Mouse (Mus musculus) intestine, embryonic 15.5 days (tissue): ENCODE measurements around the gene Ggnbp2. TPM values are rescaled to one million over a fixed set of nuclear protein-coding genes. Genes with fewer than 3 reads are reported as not detected.
A peak's percentile ranks its signal among the peaks of the same experiment; 100 is the strongest.
"Not testable (repeated sequence)": the region's sequence is repeated elsewhere in the genome, so short reads cannot be mapped to it uniquely, and the experiment has no call there.

Source experiments
- ATAC-seq: fragments of 200-750 bp; cut with Nextera tagmentation; 2 replicates; pipeline ENCODE4 v1.8.0; 2017; ENCODE audit warnings: moderate TSS enrichment, moderate library complexity
- H3K27ac ChIP-seq: fragments of 300-500 bp; sonication (generic); 2 replicates; pipeline ENCODE4 v1.5.1; 2015; ENCODE audit warnings: mild to moderate bottlenecking, inconsistent platforms
- H3K27me3 ChIP-seq: fragments of 300-500 bp; sonication (generic); replicated peaks from 2 replicates; pipeline ENCODE4 v1.6.1; 2015; ENCODE audit warnings: inconsistent platforms
- H3K36me3 ChIP-seq: fragments of 300-500 bp; sonication (generic); 2 replicates; pipeline ENCODE4 v1.6.1; 2015; ENCODE audit warnings: inconsistent platforms
- H3K4me1 ChIP-seq: fragments of 300-500 bp; sonication (generic); replicated peaks from 2 replicates; pipeline ENCODE4 v1.6.1; 2015; ENCODE audit warnings: inconsistent platforms
- H3K4me2 ChIP-seq: fragments of 300-500 bp; sonication (generic); replicated peaks from 2 replicates; pipeline ENCODE4 v1.6.1; 2015; ENCODE audit warnings: mild to moderate bottlenecking, inconsistent platforms
- H3K4me3 ChIP-seq: fragments of 300-500 bp; sonication (generic); replicated peaks from 2 replicates; pipeline ENCODE4 v1.5.1; 2015; ENCODE audit warnings: inconsistent platforms
- H3K9ac ChIP-seq: fragments of 300-500 bp; sonication (generic); 2 replicates; pipeline ENCODE4 v1.6.1; 2015; ENCODE audit warnings: inconsistent platforms
- H3K9me3 ChIP-seq: fragments of 300-500 bp; sonication (generic); 2 replicates; pipeline ENCODE4 v1.6.1; 2016; ENCODE audit warnings: inconsistent platforms
- WGBS: fragments of 180-500 bp; shearing (Covaris S2); methylation state at CpG from one replicate; pipeline ENCODE4 v1.1.7; 2015; 5-methylcytosine and 5-hydroxymethylcytosine counted together
- polyA plus RNA-seq: library from polyadenylated mRNA; unstranded; fragments of >200 nt; fragmentation: Nextera tagmentation; extraction: Ambion mirVana; gene quantifications from 2 replicates; pipeline ENCODE4 v1.2.1, GENCODE M21; 2015

Gene Ggnbp2
- polyA plus RNA-seq, 1 experiment from 2014 or later: 83.1 TPM

DNA sequence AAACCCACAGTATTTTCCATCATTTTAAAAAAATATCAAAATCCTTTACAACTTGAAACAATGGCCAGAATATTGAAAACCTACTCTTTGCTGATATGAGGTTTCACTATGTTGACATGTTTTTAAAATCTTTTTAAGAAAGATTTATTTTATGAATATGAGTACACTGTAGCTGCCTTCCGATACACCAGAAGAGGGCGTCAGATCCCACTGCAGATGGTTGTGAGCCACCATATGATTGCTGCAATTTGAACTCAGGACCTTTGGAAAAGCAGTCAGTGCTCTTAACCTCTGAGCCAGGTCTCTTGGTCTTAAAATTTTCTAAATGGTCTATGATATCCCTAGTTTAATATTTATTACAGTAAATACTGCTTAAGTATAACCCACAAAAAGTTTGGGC, 31.3 kb downstream of the Ggnbp2 start:
- Histone ChIP-seq H3K4me3 (no peak overlapping the region), H3K27ac (no peak overlapping the region), H3K9ac (no peak overlapping the region), H3K27me3 (no peaks in the 10 kb centered on the region), H3K4me2 (no peak overlapping the region), H3K9me3 (no peaks in the 10 kb centered on the region), H3K4me1 (no peaks in the 10 kb centered on the region), H3K36me3 (peaks cover 7% of the 10 kb centered on the region)
- no peak for ATAC-seq
- 94% methylated on average over 2 of the region's 2 CpGs for WGBS

DNA sequence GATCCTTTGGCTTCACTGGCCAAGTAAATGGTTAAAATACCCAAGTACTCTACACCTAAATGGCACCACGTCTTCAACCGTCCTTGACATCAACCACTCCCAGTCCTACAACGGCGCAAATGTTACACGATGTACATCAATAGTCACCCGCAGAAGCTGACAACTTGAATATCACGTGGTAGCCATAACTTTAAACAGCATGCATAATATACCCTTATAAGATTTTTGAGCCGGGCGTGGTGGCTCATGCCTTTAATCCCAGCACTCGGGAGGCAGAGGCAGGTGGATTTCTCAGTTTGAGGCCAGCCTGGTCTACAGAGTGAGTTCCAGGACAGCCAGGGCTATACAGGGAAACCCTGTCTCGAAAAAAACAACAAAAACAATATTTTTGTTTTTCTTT, 41.1 kb downstream of the Ggnbp2 start:
- 62% methylated on average over 11 of the region's 11 CpGs for WGBS
- peak overlapping the region; percentile 86 for H3K27ac ChIP-seq
- ATAC-seq: peak; percentile 7; the same call in 1 of the 2 replicates
- H3K9me3 ChIP-seq, H3K27me3 ChIP-seq: not testable (repeated sequence)
- peak overlapping the region; percentile 83; the same call in 1 of the 2 replicates for H3K9ac ChIP-seq
- peaks cover 10% of the 10 kb centered on the region for H3K36me3 ChIP-seq
- peaks cover 20% of the 10 kb centered on the region for H3K4me1 ChIP-seq
- peak overlapping the region; percentile 88 for H3K4me3 ChIP-seq
- peak overlapping the region; percentile 89 for H3K4me2 ChIP-seq

DNA sequence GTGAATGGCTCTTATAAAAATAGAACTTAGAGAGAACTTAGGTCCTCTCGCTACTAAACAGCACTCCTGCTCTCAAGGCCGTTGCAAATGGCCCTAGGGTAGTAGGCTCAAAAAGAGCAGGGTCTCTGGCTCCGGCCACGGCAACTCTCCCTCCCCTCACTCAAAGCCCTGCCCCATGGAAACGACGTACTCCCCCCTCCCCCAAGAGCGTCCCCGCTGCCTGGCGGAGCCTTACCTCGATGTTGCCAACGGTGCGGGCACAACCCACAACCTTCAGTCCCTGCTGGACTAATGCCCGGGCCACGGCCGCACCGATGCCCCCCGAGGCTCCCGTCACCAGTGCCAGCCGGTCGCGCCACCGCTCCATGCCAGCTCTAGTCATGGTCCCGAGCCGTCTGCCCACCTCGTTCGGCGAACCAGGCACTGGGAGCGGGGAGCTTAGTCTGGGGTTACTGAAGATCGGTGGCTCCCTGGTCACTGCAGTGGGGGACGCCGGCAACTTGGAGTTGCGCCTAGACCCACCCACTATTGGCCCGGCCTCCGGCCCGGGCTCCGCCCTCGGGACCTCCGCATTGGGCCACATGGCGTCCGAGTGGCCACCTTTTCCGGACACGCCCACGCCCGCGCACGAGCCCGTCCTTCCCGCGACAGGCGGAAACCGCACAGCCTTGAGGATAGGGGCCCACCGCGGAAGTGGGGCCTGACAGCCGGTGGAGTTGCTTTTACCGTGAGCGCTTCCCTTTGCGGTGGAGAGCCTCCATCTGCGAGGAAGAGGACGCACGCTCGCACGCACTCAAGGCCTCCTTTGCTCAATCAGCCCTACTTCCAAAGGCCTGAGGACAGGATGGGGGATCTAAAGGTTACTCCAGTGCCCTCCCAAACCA, 41.9 kb downstream of the Ggnbp2 start, which contains the start of gene Dhrs11:
Gene Dhrs11, minus strand, starts transcription at position 479 of the 884 bp plus-strand sequence.
- H3K36me3 ChIP-seq: peaks cover 10% of the 10 kb centered on the region; the same call in 1 of the 2 replicates
- peak within 1 kb of the TSS; percentile 89 for H3K4me2 ChIP-seq
- WGBS: under 1% methylated on average over 62 of the region's 62 CpGs
- peaks cover 20% of the 10 kb centered on the region for H3K4me1 ChIP-seq
- peak within 1 kb of the TSS; percentile 88 for H3K4me3 ChIP-seq
- ATAC-seq: peak; percentile 93
- H3K27me3 ChIP-seq: no peaks in the 10 kb centered on the region
- peak within 1 kb of the TSS; percentile 83 for H3K9ac ChIP-seq
- peak within 1 kb of the TSS; percentile 86 for H3K27ac ChIP-seq
- H3K9me3 ChIP-seq: no peaks in the 10 kb centered on the region

DNA sequence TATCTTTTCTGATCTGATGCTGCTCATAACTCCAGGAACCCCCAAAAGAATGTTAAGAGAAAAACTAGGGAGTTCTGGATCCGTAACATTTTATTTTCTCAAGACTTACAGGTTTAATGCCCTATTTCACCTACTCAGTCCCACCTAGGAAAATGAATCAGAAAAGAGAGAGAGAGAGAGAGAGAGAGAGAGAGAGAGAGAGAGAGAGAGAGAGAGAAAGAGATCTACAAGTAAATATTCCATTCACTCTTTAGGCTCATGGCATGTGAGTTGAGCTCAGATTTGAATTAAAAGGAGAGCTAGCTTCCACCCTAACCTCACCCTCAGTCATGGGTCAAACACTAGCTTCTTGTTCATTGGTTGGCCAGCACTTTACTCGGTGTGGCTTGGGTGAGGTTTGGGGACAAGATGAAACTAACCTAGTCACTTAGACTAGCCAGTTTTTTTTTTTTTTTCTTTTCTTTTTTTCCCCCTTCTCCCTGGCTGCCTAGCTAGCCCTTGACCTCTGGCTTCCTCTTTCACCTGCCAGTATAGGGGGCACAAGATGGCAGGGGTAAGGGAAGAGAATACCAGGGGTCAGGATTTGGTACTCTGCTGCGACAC, 42.6 kb downstream of the Ggnbp2 start:
- 45% methylated on average over 3 of the region's 3 CpGs for WGBS
- Histone ChIP-seq H3K4me1 (peaks cover 25% of the 10 kb centered on the region), H3K36me3 (peaks cover 10% of the 10 kb centered on the region; the same call in 1 of the 2 replicates), H3K4me2 (peak overlapping the region; percentile 89), H3K9me3 (no peaks in the 10 kb centered on the region), H3K27ac (peak overlapping the region; percentile 86), H3K9ac (peak overlapping the region; percentile 83), H3K27me3 (no peaks in the 10 kb centered on the region), H3K4me3 (peak overlapping the region; percentile 88)
- no peak for ATAC-seq

DNA sequence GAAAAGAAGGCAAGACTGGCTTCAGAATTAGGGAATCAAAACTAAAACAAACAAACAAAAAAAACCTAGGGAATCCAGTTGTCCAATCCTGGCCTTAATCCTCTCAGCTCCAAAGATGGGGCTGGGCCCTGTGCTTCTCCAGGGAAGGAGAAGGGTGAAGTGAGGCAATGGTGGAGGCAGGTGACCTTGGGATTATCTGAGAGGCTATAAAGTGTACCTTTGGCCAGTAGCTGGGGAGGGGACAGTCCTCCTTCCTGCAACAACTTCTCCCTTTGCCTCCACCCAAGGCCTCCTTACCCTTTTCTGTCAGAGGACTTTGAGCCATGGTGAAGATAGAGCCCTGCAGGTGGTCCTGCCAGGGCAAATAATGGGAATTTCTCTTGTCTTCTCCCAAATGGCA, 43.1 kb downstream of the Ggnbp2 start:
- Histone ChIP-seq H3K4me1 (peaks cover 30% of the 10 kb centered on the region), H3K4me2 (peak overlapping the region; percentile 33), H3K9ac (no peak overlapping the region), H3K36me3 (peaks cover 9% of the 10 kb centered on the region; the same call in 1 of the 2 replicates), H3K27me3 (no peaks in the 10 kb centered on the region), H3K4me3 (peak overlapping the region; percentile 17), H3K27ac (peak overlapping the region; percentile 86; the same call in 1 of the 2 replicates), H3K9me3 (no peaks in the 10 kb centered on the region)
- peak; percentile 36 for ATAC-seq

DNA sequence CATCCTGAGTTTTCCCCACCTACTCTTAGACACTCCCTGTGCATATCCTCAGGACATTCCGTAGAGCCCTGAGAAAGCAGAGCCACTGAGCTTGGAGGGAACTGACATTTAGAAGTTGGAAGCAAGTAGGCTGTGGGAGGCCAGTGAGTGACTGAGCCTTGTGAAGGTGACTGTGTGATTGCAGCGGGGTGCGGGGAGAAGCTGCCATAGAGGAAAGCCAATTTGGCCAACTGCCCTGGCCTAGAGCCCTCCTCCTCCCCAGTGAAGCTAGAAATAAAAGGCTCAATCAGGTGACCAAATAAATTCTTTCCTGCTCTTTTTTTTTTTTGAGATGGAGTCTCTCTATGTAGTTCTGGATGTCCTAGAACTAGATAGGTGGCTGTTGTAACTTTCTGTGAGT, 44.4 kb downstream of the Ggnbp2 start:
- Histone ChIP-seq H3K4me3 (0 out of 2 replicates have a peak overlapping the region, but pooled peaks have one; percentile 0), H3K9ac (no peak overlapping the region), H3K36me3 (0 out of 2 replicates have a peak, but pooled peaks cover 2% of the 10 kb centered on the region), H3K4me2 (peak overlapping the region; percentile 20), H3K27ac (0 out of 2 replicates have a peak overlapping the region, but pooled peaks have one; percentile 1), H3K9me3 (no peaks in the 10 kb centered on the region), H3K4me1 (peaks cover 31% of the 10 kb centered on the region), H3K27me3 (no peaks in the 10 kb centered on the region)
- no peak for ATAC-seq
- WGBS: 48% methylated on average over 3 of the region's 3 CpGs

DNA sequence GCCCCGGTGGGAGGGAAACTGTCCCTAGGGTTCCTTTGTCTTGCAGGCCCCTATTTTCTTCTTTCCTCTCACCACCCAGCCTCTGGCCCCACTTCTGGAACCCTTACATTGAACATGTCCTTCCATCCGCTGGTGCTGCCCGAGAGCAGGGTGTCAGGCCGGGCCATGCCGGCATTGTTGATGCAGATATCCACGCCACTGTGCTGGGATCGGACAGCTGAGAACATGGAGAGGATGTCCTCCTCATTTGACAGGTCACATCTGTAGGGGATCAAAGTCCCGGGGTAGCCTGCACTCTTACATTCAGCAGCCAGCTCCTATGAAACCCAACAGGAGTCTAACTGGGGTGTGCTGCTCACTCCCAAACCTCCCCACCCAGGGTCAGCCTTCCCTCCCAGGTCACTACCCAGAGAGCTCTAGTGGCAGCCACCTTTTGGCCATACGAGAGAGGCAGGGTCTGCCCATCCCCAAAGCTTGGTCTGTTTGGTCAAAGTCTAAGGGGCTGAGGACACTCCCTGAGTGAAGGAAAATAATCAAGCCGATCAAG, 45.3 kb downstream of the Ggnbp2 start:
- 78% methylated on average over 10 of the region's 10 CpGs for WGBS
- peak overlapping the region; percentile 20 for H3K4me2 ChIP-seq
- no peak for ATAC-seq
- H3K4me3 ChIP-seq: no peak overlapping the region
- H3K4me1 ChIP-seq: peaks cover 31% of the 10 kb centered on the region
- no peak overlapping the region for H3K27ac ChIP-seq
- no peak overlapping the region for H3K9ac ChIP-seq
- no peaks in the 10 kb centered on the region for H3K36me3 ChIP-seq
- no peaks in the 10 kb centered on the region for H3K27me3 ChIP-seq
- no peaks in the 10 kb centered on the region for H3K9me3 ChIP-seq

DNA sequence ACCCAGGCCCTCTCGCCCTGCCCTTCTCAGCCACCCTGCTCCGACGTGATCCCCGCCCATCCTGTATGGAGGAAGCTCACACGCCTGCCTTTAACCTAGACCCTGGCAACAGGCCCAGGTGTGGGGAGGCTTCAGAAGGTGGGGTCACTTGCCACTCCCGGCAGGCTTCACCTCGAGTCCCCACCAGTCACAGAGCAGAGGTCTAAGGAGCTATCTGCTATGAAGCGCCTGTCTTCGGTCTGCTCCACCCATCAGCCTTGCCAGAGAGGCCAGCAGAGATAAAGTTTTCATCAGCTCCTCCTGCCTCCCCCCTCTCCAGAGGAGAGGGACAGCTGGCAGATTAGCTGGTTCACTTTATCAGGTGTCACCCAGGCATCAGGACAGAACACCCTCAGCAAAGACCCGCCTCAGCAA, 47.1 kb downstream of the Ggnbp2 start:
- Histone ChIP-seq H3K4me3 (no peak overlapping the region), H3K4me2 (peak overlapping the region; percentile 35), H3K4me1 (peaks cover 27% of the 10 kb centered on the region), H3K27ac (0 out of 2 replicates have a peak overlapping the region, but pooled peaks have one; percentile 32), H3K9ac (0 out of 2 replicates have a peak overlapping the region, but pooled peaks have one; percentile 13), H3K9me3 (no peaks in the 10 kb centered on the region), H3K36me3 (no peaks in the 10 kb centered on the region), H3K27me3 (no peaks in the 10 kb centered on the region)
- peak; percentile 67 for ATAC-seq
- 46% methylated on average over 10 of the region's 10 CpGs for WGBS

DNA sequence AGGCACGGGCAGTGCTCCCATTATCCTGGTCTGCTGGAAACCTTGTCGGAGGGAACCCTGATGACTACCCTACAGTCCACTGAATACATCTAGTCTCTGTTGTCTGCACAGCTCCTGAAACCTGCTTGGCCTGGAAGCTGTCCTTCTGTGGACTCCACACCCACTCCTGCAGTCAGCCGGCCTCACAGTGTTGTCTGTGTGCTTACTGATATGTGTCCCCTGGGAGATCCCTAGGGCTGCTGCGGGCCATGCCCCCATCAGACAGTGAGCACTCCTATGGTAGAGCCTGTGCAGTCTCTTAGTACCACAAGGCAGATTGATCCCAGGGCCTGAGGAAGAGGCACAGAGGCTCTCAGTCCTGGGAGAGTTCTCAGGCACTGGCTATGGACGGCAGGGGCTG, 48.1 kb downstream of the Ggnbp2 start:
- Histone ChIP-seq H3K27me3 (no peaks in the 10 kb centered on the region), H3K9ac (no peak overlapping the region), H3K36me3 (no peaks in the 10 kb centered on the region), H3K9me3 (no peaks in the 10 kb centered on the region), H3K4me3 (no peak overlapping the region), H3K4me1 (peaks cover 25% of the 10 kb centered on the region), H3K27ac (0 out of 2 replicates have a peak overlapping the region, but pooled peaks have one; percentile 13), H3K4me2 (no peak overlapping the region)
- no peak for ATAC-seq
- 74% methylated on average over 5 of the region's 5 CpGs for WGBS

DNA sequence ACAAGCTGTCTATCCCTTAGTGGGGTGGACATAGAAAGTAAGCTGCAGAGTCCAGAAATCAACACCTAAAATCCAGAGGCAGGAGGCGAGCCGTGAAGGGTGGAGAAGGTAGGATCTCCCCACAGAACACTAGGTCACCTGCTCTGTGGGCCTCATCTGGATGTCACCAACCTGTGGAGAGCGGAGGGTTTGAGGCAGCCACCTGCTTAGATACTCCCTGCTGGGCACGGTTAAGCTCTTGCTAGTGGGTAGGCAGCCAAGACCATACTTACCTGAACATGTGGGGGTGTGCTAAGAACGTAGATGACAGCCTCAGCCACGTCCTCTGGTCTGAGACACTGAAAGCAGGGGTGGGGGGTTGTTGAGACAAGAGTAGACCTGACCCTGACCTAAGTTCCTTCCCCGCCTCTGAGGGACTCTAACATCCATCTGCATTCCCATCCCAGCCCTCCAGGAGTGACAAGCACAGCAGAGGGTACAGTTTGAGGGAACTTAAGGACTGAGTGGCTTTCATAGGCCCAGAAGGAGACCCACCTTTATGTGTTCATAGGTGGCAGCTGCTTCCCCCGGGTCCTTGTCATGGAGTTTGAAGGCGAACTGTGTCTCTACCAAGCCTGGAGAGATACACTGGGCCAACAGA, 49.4 kb downstream of the Ggnbp2 start:
- no peak overlapping the region for H3K4me3 ChIP-seq
- H3K9me3 ChIP-seq: no peaks in the 10 kb centered on the region
- no peaks in the 10 kb centered on the region for H3K36me3 ChIP-seq
- no peak overlapping the region for H3K4me2 ChIP-seq
- H3K4me1 ChIP-seq: peaks cover 20% of the 10 kb centered on the region
- H3K27me3 ChIP-seq: no peaks in the 10 kb centered on the region
- H3K9ac ChIP-seq: no peak overlapping the region
- no peak overlapping the region for H3K27ac ChIP-seq
- ATAC-seq: no peak
- 88% methylated on average over 9 of the region's 9 CpGs for WGBS

DNA sequence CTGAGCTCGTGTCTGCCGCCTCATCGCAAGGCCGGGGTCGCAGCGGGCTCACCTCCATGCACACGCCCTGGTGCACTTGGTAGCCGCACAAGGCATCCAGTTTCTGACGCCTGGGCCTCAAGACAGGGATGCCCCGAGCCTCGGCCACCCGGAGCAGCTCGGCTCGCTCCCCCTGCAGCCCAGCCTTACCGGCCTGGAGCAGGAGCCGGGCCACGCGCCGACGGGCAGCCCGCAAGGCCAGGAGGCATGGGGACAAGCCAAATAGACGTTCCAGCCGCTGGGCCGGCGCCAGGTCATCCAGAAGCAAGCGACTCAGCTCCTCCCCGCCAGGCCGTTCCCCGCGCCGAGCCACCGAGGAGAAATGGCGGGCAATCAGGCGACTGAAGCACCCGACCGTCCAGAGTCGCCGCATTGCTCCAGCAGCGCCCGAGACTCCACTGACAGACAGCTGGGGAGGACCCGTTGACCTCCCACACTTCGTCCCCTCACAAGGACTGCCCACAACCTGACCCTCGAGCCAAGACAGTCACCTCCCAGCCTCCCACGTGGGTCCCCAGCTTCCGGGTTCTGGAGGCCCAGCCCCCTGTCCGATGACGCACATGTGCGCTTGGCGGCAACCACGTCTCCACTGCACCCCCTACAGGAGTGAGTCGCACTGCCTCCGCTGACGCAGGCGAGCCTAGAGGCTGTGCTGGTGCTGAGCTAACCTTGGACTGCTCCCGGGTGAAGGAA, 51.5 kb downstream of the Ggnbp2 start, which contains the start of gene Mrm1:
Gene Mrm1, minus strand, starts transcription at position 555 of the 732 bp plus-strand sequence.
- H3K9me3 ChIP-seq: no peaks in the 10 kb centered on the region
- peak; percentile 86 for ATAC-seq
- WGBS: under 1% methylated on average over 55 of the region's 55 CpGs
- H3K4me2 ChIP-seq: peak within 1 kb of the TSS; percentile 98
- no peaks in the 10 kb centered on the region for H3K36me3 ChIP-seq
- H3K4me1 ChIP-seq: peaks cover 11% of the 10 kb centered on the region
- H3K9ac ChIP-seq: peak within 1 kb of the TSS; percentile 79
- peak within 1 kb of the TSS; percentile 96 for H3K27ac ChIP-seq
- H3K4me3 ChIP-seq: peak within 1 kb of the TSS; percentile 82
- no peaks in the 10 kb centered on the region for H3K27me3 ChIP-seq
